Mouse (Mus musculus) ES-E14 (cell line): ENCODE measurements at regions not wholly inside any gene's neighbourhood (a gene's known extent, or its start where the extent isn't known, plus 50 kb on each side); places are given as distances from the start of the nearest gene placed in this dataset.
A peak's percentile ranks its signal among the peaks of the same experiment; 100 is the strongest.

Experiments
- DNase-seq: peaks from one replicate; pipeline ENCODE4 v3.0.0-alpha.2; 2013; ENCODE audit warnings: low read depth, low spot score
- H3K27ac ChIP-seq: 2 replicates; pipeline ENCODE4 v1.5.1; 2012; ENCODE audit warnings: low read depth, mild to moderate bottlenecking, low read length, moderate library complexity, mixed read lengths; ENCODE audit not compliant: poor library complexity, insufficient read depth, severe bottlenecking
- H3K36me3 ChIP-seq: 2 replicates; pipeline ENCODE4 v1.6.1; 2012; ENCODE audit warnings: mild to moderate bottlenecking, low read length, moderate library complexity, mixed read lengths; ENCODE audit not compliant: control insufficient read depth, poor library complexity, insufficient read depth, severe bottlenecking
- H3K4me1 ChIP-seq, 2 experiments: fragments of 150-350 bp in 1 of 2; sonication (generic) in 1 of 2; 2 replicates each; pipeline ENCODE4 v1.6.1; 2012; ENCODE audit warnings: low read length in 2 of 2, mild to moderate bottlenecking in 1 of 2, mixed read lengths in 1 of 2; ENCODE audit not compliant: control insufficient read depth in 2 of 2, insufficient read depth in 2 of 2, poor library complexity in 1 of 2
- H3K4me3 ChIP-seq, 2 experiments: fragments of 150-350 bp in 1 of 2; sonication (generic) in 1 of 2; 2 replicates each; pipeline ENCODE4 v1.5.1; 2012; ENCODE audit warnings: low read length in 2 of 2, low read depth in 1 of 2, mild to moderate bottlenecking in 1 of 2, mixed read lengths in 1 of 2; ENCODE audit not compliant: insufficient read depth in 1 of 2, poor library complexity in 1 of 2, severe bottlenecking in 1 of 2
- H3K9ac ChIP-seq: 2 replicates; pipeline ENCODE4 v1.6.1; 2012; ENCODE audit warnings: low read depth, mild to moderate bottlenecking, low read length, mixed read lengths; ENCODE audit not compliant: poor library complexity, insufficient read depth, severe bottlenecking
- H3K9me3 ChIP-seq: fragments of 150-350 bp; sonication (generic); 2 replicates; pipeline ENCODE4 v1.6.1; 2012; ENCODE audit warnings: low read depth, mild to moderate bottlenecking, low read length; ENCODE audit not compliant: control insufficient read depth, insufficient read depth
- CHD2 ChIP-seq: IDR thresholded peaks from 2 replicates; pipeline ENCODE4 v1.6.1; 2014; ENCODE audit warnings: mild to moderate bottlenecking, low read depth, low read length, inconsistent platforms
- HCFC1 ChIP-seq: IDR thresholded peaks from 2 replicates; pipeline ENCODE4 v1.6.1; 2012; ENCODE audit warnings: low read length, inconsistent platforms, borderline replicate concordance; ENCODE audit not compliant: insufficient read depth
- MAFK ChIP-seq: IDR thresholded peaks from 2 replicates; pipeline ENCODE4 v1.6.1; 2014; ENCODE audit warnings: mild to moderate bottlenecking, low read depth, low read length, inconsistent platforms; ENCODE audit not compliant: insufficient read depth
- ZC3H11A ChIP-seq: IDR thresholded peaks from 2 replicates; pipeline ENCODE4 v1.6.1; 2012; ENCODE audit warnings: low read depth, mild to moderate bottlenecking, inconsistent platforms, low read length, borderline replicate concordance
- ZNF384 ChIP-seq: IDR thresholded peaks from 2 replicates; pipeline ENCODE4 v1.6.1; 2012; ENCODE audit warnings: low read depth, low read length, inconsistent platforms
- in situ Hi-C, 2 experiments: fragments of 600-800 bp; cut with MboI; formaldehyde crosslinking; loops; one replicate each; pipeline ENCODE4 v1.15.1; 2025; ENCODE audit warnings: low sequenced_read_pairs in 2 of 2, inconsistent platforms in 1 of 2; ENCODE audit not compliant: unreplicated experiment in 2 of 2

DNA sequence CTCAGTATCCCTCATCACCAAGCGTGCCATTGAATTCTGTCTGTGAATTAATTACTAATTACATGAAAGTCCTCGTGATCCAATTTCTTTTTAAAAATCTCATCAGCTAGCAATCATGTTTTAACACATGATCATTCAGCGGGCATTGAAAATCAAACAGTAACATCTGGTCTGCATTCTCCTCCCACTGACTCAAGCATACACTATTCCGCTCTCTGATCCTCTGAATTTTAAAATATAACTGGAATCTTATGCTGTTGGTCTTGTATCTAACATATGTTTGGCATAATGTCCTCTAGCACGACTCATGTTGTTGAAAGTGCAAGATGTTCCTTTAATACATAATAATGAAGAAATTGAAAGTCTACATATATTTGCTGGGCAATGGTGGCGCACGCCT lies 667.1 kb downstream of the 1190002N15Rik start:
- Histone ChIP-seq H3K4me3 (no peak overlapping the region), H3K4me1 (no peaks in the 10 kb centered on the region), H3K9ac (no peak overlapping the region), H3K36me3 (no peaks in the 10 kb centered on the region), H3K27ac (no peak overlapping the region), H3K9me3 (no peaks in the 10 kb centered on the region)
- in situ Hi-C loops = no loop called here
- no peak for TF ChIP-seq MAFK
- TF ChIP-seq ZC3H11A = no peak
- TF ChIP-seq ZNF384 = no peak
- TF ChIP-seq CHD2 = no peak
- TF ChIP-seq HCFC1 = no peak
- no peak for DNase-seq

DNA sequence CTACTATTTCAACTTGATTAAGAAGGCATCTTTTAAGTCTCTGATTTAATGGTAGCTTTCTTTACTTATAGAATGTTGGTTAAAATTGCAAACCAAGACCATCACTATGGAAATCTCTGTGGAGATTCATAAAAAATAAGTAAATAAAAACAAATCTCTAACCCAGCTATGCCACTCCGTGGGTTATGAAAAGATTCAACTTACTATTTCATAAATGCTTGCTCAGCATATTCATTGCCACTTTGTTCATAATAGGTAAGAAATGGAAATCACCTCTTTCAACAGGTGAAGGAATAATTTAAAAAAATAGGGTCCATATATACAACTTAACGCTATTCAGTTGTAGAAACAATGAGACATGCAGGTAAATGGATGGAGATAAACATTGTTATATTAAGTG lies 679.9 kb downstream of the 1190002N15Rik start:
- Histone ChIP-seq H3K27ac (no peak overlapping the region), H3K36me3 (no peaks in the 10 kb centered on the region), H3K4me3 (no peak overlapping the region), H3K9ac (no peak overlapping the region), H3K4me1 (no peaks in the 10 kb centered on the region), H3K9me3 (no peaks in the 10 kb centered on the region)
- in situ Hi-C loops = no loop called here
- TF ChIP-seq CHD2 (no peak), MAFK (peak; percentile 79; the same call in 1 of the 2 replicates)
- no peak for DNase-seq

DNA sequence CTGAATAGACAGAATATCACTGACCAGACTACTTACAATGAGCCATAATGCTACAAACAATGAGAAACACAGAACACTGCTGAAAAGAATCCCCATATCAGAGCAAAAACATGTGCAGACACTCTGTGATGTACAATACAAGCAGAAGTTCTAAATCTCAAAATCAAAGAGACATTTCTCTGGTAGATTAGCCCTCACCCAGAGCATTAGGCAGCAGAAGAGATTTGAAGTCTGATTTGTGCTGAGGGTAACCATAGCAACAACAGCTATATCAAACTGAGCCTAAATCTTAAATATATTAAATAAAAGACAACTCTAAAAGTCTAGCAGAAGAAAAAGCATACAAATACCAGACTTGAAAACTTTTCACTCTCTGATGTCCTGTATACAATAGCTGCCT lies 691.5 kb downstream of the 1190002N15Rik start:
- no peak for DNase-seq
- H3K4me3 ChIP-seq = no peak overlapping the region
- no peaks in the 10 kb centered on the region for H3K9me3 ChIP-seq
- no peak overlapping the region for H3K9ac ChIP-seq
- H3K36me3 ChIP-seq = no peaks in the 10 kb centered on the region
- TF ChIP-seq ZC3H11A = no peak
- TF ChIP-seq ZNF384 = no peak
- no peak for TF ChIP-seq CHD2
- no peak for TF ChIP-seq HCFC1
- no peak for TF ChIP-seq MAFK
- in situ Hi-C loops = no loop called here
- no peak overlapping the region for H3K27ac ChIP-seq
- H3K4me1 ChIP-seq = no peaks in the 10 kb centered on the region

DNA sequence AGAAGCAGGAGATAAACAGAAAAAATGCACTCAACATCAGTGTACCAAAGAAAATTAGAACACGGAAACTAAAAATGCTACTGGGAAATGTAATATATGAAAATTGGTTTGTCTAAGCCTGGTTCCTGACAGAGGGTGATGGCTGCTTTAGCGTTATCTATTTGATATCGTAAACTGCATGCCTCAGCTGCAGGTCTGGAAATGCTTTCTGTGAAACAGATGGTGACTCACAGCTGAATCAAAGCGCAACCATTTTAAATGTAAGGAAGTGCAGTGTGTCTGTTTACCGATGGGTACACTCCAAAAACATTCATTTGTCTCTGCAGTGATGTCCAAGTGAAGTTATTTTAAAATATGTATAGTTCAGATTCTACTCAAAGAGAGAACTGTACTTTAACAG lies 694.0 kb downstream of the 1190002N15Rik start:
- Histone ChIP-seq H3K9ac (no peak overlapping the region), H3K27ac (no peak overlapping the region), H3K9me3 (no peaks in the 10 kb centered on the region), H3K36me3 (no peaks in the 10 kb centered on the region), H3K4me1 (no peaks in the 10 kb centered on the region), H3K4me3 (no peak overlapping the region)
- TF ChIP-seq ZC3H11A (no peak), HCFC1 (no peak), ZNF384 (no peak), CHD2 (no peak), MAFK (no peak)
- DNase-seq = no peak
- in situ Hi-C loops = no loop called here
